Mouse (Mus musculus): Measurements from ENCODE around the gene Ksr1. TPM values are rescaled to one million over a fixed set of nuclear protein-coding genes. Genes with fewer than 3 reads are reported as not detected.

Ksr1 gene
- total and polyA plus RNA-seq, 2 experiments from 2014 or later: 1.9 to 51.3 TPM

DNA sequence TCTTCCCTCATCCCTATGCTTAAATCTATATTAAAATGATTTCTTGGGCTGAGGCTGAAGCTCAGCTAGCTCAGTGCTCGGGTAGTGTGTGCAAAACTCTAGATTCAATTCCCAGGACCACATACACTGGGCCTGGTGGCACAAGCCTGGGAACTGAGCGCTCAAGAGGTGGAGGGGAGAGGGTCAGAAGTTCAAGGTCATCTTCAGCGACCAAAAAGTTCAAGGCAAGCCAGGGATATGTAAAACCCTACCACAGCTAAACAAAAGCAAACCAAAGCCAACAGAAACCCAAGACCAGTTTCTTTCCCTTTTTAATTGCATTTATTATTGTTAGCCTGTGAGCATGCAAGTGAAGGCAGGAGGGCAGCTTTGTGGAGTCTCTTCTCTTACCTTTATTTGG lies 4.1 kb upstream of the Ksr1 start:
- Histone ChIP-seq H3K4me3 (ENCODE audit: low read length) (no peak overlapping the region), H3K4me1 (ENCODE audit: insufficient read depth, low read length) (no peaks in the 10 kb centered on the region), H3K36me3 (ENCODE audit: insufficient read depth, low read length) (no peaks in the 10 kb centered on the region), H3K9me3 (ENCODE audit: low read length) (no peaks in the 10 kb centered on the region), H3K27ac (no peak overlapping the region), H3K4me2 (ENCODE audit: low read depth, low read length) (no peak overlapping the region), H3K27me3 (ENCODE audit: insufficient read depth, low read length) (no peaks in the 10 kb centered on the region), H3K9ac (replicated peaks; ENCODE audit: low read length) (no peak overlapping the region)
- WGBS: 78% methylated on average over 3 of the region's 3 CpGs
- no peak for TF ChIP-seq CTCF (IDR thresholded peaks at IDR 0.05; ENCODE audit: low read depth)
- ATAC-seq (no peak), DNase-seq (ENCODE audit: low spot score) (no peak)

DNA sequence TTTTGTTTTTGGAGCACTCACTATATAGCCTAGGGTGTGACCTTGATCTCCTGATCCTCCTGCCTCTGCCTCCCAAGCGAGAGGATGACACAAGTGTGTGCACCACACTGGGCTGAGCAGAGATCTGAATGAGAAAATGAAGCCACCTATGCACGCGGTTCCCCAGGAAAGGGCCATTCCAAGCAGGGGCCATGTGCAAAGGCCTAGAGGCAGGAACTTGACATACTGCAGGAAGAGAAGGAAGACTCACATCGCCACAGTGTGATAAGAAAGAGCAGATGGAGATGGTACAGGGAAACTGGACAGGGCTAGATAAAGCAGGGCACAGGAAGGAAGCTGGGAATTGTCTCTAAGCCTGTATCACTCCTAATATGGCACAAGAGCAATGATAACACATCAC lies 3.1 kb upstream of the Ksr1 start:
- no peaks in the 10 kb centered on the region for H3K36me3 ChIP-seq (ENCODE audit: insufficient read depth, low read length)
- H3K27ac ChIP-seq: no peak overlapping the region
- H3K9ac ChIP-seq (replicated peaks; ENCODE audit: low read length): no peak overlapping the region
- WGBS: 89% methylated on average over 4 of the region's 4 CpGs
- ATAC-seq (no peak), DNase-seq (ENCODE audit: low spot score) (no peak)
- TF ChIP-seq CTCF (IDR thresholded peaks at IDR 0.05; ENCODE audit: low read depth): no peak
- H3K4me1 ChIP-seq (ENCODE audit: insufficient read depth, low read length): peaks cover 8% of the 10 kb centered on the region; the same call in 1 of the 2 replicates
- H3K9me3 ChIP-seq (ENCODE audit: low read length): no peaks in the 10 kb centered on the region
- H3K4me3 ChIP-seq (ENCODE audit: low read length): no peak overlapping the region
- H3K27me3 ChIP-seq (ENCODE audit: insufficient read depth, low read length): no peaks in the 10 kb centered on the region
- no peak overlapping the region for H3K4me2 ChIP-seq (ENCODE audit: low read depth, low read length)

DNA sequence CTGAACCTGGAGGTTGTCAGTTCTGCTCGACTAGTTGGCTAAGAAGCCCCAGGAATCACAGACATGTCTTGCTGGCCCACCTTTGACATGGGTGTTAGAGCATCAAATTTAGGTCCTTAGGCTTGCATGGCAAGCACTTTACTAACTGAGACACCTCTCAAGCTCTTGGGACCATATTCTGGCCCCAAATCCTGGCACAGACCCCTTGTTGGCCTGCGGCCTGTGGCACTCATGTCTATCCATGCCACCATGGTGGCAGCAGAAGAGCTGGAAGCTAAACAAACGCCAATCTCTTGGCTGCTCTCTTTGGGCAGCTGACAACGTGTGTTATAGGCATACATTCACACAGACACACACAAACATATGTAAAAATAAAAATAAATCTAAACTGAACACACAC lies 2.6 kb upstream of the Ksr1 start:
- H3K27me3 ChIP-seq (ENCODE audit: insufficient read depth, low read length): no peaks in the 10 kb centered on the region
- DNase-seq (ENCODE audit: low spot score): no peak
- no peaks in the 10 kb centered on the region for H3K9me3 ChIP-seq (ENCODE audit: low read length)
- H3K4me2 ChIP-seq (ENCODE audit: low read depth, low read length): no peak overlapping the region
- peaks cover 13% of the 10 kb centered on the region; the same call in 1 of the 2 replicates for H3K4me1 ChIP-seq (ENCODE audit: insufficient read depth, low read length)
- TF ChIP-seq CTCF (IDR thresholded peaks at IDR 0.05; ENCODE audit: low read depth): no peak
- no peaks in the 10 kb centered on the region for H3K36me3 ChIP-seq (ENCODE audit: insufficient read depth, low read length)
- no peak overlapping the region for H3K9ac ChIP-seq (replicated peaks; ENCODE audit: low read length)
- no peak overlapping the region for H3K27ac ChIP-seq
- WGBS: 78% methylated on average over 4 of the region's 4 CpGs
- ATAC-seq: no peak
- H3K4me3 ChIP-seq (ENCODE audit: low read length): no peak overlapping the region

DNA sequence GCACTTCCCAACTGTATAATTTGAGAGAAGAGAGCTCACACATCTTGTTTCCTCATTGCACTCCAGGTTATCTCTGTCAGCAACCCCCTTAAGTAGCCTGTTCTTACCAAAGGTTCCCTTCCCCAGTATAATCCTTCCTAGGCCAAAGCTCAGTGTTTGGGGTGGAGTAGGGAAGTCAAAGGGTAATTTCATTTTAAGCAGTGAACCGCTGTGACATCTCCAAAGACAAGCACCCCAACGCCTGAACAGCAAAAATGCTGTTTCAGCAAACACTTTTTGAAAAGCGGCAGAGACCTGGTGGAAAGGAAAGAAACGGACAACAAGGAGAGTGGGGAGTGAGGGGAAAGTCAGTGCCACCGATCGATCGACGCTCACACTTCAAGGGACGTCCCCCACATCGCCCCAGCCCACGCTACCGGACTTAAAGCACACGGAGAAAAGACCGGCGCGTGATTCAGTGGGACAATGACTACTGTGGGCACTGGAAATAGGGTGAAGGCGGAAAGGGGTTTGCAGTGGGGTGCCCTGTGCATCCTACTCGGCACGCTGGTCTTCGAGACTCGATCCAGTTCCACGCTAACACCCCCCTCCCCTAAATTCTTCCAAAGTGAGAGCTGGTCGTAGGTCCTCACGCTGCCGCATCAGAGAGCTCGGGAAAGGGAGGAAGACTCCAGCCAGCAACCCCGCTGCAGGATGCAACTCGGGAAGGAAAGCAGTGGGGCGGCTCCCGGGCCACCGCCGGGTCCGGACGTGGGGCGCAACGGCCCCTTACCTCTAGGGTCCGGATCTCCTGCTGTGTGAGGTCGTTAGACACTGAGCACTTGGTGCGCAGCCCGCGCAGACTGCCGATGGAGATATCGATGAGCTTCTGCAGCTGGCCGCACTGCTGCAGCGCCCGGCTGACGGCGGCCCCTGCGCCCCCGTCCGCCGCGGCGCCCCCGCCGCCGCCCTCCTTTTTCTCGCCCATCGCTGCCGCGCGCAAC lies 633 bp downstream of the Ksr1 start:
- Histone ChIP-seq H3K9ac (replicated peaks; ENCODE audit: low read length) (peak overlapping the region; percentile 77), H3K4me3 (ENCODE audit: low read length) (peak overlapping the region; percentile 82), H3K9me3 (ENCODE audit: low read length) (no peaks in the 10 kb centered on the region), H3K27me3 (ENCODE audit: insufficient read depth, low read length) (no peaks in the 10 kb centered on the region), H3K4me1 (ENCODE audit: insufficient read depth, low read length) (peaks cover 13% of the 10 kb centered on the region), H3K27ac (peak overlapping the region; percentile 88), H3K4me2 (ENCODE audit: low read depth, low read length) (peak overlapping the region; percentile 72), H3K36me3 (ENCODE audit: insufficient read depth, low read length) (no peaks in the 10 kb centered on the region)
- no peak for TF ChIP-seq CTCF (IDR thresholded peaks at IDR 0.05; ENCODE audit: low read depth)
- ATAC-seq (peak; percentile 3; the same call in 1 of the 2 replicates), DNase-seq (ENCODE audit: low spot score) (peak; percentile 53)
- under 1% methylated on average over 60 of the region's 62 CpGs for WGBS

DNA sequence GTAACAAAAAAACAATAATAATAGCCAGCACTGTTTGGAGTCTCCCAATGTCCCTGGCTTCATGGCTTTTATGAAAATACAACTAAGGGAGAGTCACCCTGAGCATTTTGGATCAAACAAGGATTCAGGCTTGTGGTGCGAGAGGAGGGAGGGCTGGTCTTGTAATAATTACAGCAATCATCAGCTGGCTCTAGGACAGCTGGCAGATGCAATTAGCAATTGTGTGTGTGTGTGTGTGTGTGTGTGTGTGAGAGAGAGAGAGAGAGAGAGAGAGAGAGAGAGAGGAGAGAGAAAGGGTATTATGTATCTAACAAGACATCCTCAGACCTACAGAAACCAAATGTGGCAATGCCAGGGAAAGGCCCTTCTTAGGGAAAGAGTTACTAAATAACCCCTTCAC lies 1.5 kb downstream of the Ksr1 start:
- H3K4me2 ChIP-seq (ENCODE audit: low read depth, low read length): peak overlapping the region; percentile 72
- H3K27ac ChIP-seq: 0 out of 2 replicates have a peak overlapping the region, but pooled peaks have one; percentile 88

DNA sequence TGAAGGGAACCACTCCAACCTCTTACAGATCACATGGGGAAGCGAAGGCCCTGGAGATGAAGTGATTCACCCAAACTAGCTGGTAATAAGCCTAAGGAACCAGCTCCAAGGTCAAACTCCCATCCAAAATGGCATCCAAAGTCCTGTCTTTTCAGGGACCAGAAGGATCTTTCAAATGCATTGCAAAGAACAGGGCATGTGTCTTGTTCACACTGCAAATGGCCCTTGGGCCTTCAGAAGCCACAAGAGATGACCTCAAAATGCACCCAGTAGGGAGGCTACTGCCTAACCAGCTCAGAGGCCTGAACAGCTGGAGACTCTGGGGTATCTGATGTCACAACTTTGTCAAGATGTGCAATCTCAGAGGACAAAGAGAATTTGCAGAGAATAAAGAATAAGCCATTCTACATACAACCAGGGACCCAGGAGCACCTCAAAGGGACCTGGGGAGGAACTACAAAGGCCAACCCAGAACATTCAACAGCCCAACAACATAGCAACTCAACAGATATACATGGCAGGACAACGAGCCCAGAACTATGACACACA lies 2.1 kb downstream of the Ksr1 start:
- Histone ChIP-seq H3K4me3 (ENCODE audit: low read length) (peak overlapping the region; percentile 82; the same call in 1 of the 2 replicates), H3K27me3 (ENCODE audit: insufficient read depth, low read length) (no peaks in the 10 kb centered on the region), H3K4me1 (ENCODE audit: insufficient read depth, low read length) (peaks cover 13% of the 10 kb centered on the region), H3K4me2 (ENCODE audit: low read depth, low read length) (peak overlapping the region; percentile 72), H3K27ac (no peak overlapping the region), H3K9ac (replicated peaks; ENCODE audit: low read length) (no peak overlapping the region), H3K36me3 (ENCODE audit: insufficient read depth, low read length) (no peaks in the 10 kb centered on the region), H3K9me3 (ENCODE audit: low read length) (no peaks in the 10 kb centered on the region)
- no peak for TF ChIP-seq CTCF (IDR thresholded peaks at IDR 0.05; ENCODE audit: low read depth)
- ATAC-seq: no peak
- no peak for DNase-seq (ENCODE audit: low spot score)
- 71% methylated on average over 2 of the region's 2 CpGs for WGBS

More for the DNA sequence above, 1.5 kb downstream of the Ksr1 start:
- WGBS: 30% methylated on average over 1 of the region's 1 CpGs
- peak overlapping the region; percentile 77; the same call in 1 of the 2 replicates for H3K9ac ChIP-seq (replicated peaks; ENCODE audit: low read length)
- no peaks in the 10 kb centered on the region for H3K27me3 ChIP-seq (ENCODE audit: insufficient read depth, low read length)
- peak; percentile 26 for DNase-seq (ENCODE audit: low spot score)
- no peak for ATAC-seq
- H3K9me3 ChIP-seq (ENCODE audit: low read length): no peaks in the 10 kb centered on the region
- TF ChIP-seq CTCF (IDR thresholded peaks at IDR 0.05; ENCODE audit: low read depth): no peak
- peak overlapping the region; percentile 82 for H3K4me3 ChIP-seq (ENCODE audit: low read length)
- peaks cover 13% of the 10 kb centered on the region for H3K4me1 ChIP-seq (ENCODE audit: insufficient read depth, low read length)
- H3K36me3 ChIP-seq (ENCODE audit: insufficient read depth, low read length): no peaks in the 10 kb centered on the region

Measured in hindbrain, postnatal 0 days (tissue).